Mouse (Mus musculus): ENCODE results near the gene Engase.

The Engase gene

DNA sequence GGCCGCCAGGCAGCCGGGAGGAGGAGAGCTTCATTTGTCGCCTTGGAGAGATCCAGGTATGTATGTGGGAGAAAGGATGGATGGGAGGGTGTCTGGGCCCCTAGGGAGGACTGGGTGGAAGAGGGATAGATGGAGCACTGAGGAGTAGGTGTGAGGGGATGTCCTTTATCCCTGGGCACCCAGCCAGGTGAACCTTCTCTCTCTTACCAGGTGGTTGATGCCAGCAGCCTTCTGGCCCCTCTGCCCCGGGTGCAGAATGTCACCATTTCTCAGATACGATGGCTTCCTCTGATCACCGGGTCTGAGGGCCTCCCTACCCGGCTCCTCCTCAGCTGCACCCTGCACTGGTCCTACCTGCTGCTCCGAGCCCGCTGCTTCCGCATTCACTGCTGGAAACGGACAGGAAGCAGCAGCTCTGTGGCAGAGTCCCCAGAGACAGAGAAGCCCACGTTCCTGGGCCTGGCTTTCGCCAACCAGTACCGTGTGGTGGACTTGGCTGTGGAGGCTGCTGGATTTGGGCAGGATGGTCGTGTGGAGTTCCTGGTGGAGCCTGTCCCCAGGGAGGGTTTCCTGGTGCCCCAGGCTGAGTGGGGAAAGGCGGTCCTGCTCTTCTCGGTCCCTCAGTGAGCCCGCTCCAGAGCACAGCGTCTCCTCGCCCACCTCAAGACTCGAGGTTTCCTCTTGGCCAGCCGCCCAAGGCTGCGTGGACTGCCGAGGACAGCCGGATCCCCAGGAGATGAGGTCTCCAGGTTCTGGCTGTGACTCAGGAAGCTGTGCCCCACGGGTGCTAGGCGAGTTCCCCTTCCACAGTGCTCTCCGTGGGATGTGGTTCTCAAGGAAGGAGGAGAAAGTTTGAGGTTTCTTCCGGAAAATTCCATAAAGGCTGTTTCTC is 10.5 kb downstream of the Engase start:
- DNase-seq (ENCODE audit: low spot score in 2 of 2) = no peak

DNA sequence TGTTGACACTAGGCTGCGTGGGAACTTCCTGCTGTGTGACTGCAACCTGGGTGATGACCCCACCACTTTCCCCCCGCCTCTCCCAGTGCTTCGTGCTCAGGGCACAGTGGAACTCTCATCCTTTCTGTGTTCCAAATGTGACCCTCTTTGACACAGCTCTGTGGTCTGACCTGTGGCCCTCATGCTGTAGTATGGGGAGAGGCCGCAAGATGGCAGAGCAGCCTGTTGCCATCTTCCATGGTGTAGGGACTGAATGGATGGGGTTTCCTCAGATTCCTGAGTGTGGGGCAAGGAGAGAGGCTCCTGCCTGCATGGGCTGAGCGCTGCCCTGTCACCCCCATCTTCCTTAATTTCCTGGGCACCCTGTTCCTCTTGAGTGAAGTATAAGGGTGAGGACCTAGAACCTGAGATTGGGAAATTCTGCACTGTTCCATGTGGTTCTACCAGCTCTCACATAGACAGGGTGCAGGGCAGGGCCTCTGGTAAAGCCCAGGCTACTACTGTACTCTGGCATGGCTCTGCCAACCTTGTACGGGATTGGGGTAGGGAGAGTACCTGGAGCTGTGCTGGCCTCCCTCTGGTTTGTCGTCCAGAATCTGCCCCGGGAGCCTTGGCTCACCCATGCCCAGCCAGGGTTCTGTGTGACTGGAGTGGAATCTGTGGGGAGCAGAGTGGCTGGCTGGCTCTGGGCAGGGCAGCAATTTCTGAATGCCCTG is 11.7 kb downstream of the Engase start:
- DNase-seq (ENCODE audit: low spot score in 2 of 2) = no peak

GRCm38 (mm10) chr11:118488907-118489270 is 12.3 kb downstream of the Engase start:
- no peak for DNase-seq (ENCODE audit: low spot score in 2 of 2)

GRCm38 (mm10) chr11:118490566-118491218 is 14.1 kb downstream of the Engase start:
- DNase-seq (ENCODE audit: low spot score in 2 of 2) = peak; percentile 48 to 76

- no peak for DNase-seq (ENCODE audit: low spot score in 2 of 2)
These were observed 14.6 kb downstream of the Engase start for GRCm38 (mm10) chr11:118491230-118491629.

DNA sequence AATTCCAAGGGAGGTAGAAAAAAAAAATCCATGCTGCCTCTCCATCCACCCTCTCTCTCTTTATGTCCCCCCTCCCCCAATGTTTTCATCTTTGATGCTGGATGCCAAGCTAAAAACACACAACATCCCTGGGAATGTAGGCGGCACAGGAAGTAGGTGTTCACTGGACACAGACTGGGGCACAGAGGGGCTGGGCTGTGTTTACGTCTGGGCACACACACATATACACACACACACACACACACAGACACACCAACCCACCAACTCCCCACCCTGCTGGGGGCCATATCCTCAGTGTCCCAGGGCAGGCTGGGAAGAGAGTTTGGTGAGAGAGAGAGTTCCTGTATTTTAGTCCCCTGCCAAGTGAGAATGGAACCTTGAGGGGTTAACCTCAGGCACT is 16.8 kb downstream of the Engase start:
- DNase-seq (ENCODE audit: low spot score in 2 of 2) = no peak

DNA sequence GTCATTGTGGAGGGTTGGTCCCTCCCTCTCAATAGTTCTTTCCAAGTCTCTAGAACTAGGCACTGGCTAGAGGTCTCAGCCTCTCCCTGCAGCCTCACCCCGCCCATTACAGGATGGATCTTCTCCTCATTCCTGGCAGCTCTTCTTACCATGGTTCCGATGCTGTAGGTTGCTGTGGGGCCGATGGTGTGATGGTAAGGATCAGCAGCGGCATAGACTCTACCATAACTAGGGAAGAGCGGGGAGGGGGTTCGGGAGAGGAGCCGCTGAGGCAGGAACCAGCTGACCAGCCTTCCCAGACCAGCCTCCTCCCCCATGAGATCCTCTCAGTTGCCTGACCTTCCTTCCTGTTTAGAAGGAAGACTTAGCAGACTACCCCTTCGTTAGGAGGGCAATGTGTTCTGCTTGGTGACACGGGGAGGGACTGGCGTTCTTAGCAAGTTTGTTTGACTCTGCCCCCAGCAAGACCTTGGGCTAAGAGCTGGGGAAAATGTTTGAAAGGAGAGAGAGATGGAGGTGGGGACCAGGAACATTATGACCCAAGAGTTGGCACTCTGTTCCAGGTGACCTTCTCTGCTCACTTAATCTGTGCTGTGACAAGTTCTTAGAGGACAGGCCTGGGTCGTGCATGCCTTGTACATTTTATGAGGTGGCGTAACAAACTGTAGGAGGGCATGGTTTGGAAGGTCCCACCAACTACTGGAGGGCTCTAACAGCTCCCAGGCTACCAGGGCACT is 17.5 kb downstream of the Engase start:
- no peak for DNase-seq (ENCODE audit: low spot score in 2 of 2)

DNA sequence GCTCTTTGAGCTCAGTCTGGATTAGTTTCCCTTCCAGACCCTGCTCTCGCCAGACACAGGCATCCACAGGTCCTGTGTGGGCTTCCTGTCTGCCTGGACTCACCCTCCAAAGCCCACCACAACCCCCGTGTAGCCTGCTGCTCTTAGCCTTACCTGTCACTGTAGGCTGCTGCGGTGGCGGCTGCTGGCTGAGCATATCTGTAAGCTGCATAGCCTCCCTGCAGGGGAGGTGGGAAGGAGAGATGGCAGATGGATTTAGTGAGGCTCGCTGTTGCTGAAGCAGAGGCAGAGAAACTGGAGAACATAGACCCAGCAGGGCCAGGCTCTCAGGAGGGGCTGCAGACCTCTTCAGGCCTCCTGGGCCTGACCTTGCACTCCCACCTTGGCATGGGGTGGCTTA is 18.4 kb downstream of the Engase start:
- no peak for DNase-seq (ENCODE audit: low spot score in 2 of 2)

DNA sequence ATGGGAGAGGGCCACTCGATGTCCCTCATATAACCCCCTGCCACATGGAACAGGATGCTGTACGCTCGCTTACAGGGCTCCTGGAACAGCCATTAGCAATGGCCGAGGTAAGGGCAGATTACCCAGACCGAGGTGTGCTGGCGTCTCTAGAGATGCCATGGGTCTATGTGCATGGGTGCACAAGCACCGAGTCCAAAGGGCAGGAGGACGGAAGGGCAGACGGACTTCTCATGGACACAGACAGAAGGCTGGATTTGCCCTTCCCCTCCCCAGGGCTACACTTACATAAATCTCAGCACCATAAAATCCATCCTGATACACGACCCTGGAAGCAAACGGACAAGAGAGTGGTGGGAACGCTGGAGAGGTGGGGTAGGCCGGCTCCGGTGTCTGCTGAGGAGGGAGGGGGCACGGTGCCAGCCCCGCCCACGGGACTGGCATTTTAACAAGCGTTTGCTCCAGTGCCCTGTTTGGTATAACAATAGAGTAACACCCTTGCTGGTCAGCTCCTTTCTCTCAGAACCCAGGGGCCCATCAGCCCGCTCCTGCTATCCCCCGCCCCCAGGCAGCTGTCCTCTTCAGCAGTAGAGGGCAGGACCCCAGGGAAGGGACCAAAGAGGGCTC is 19.5 kb downstream of the Engase start:
- no peak for DNase-seq (ENCODE audit: low spot score in 2 of 2)

GRCm38 (mm10) chr11:118502990-118503389 is 26.4 kb downstream of the Engase start:
- no peak for DNase-seq (ENCODE audit: low spot score in 2 of 2)

DNA sequence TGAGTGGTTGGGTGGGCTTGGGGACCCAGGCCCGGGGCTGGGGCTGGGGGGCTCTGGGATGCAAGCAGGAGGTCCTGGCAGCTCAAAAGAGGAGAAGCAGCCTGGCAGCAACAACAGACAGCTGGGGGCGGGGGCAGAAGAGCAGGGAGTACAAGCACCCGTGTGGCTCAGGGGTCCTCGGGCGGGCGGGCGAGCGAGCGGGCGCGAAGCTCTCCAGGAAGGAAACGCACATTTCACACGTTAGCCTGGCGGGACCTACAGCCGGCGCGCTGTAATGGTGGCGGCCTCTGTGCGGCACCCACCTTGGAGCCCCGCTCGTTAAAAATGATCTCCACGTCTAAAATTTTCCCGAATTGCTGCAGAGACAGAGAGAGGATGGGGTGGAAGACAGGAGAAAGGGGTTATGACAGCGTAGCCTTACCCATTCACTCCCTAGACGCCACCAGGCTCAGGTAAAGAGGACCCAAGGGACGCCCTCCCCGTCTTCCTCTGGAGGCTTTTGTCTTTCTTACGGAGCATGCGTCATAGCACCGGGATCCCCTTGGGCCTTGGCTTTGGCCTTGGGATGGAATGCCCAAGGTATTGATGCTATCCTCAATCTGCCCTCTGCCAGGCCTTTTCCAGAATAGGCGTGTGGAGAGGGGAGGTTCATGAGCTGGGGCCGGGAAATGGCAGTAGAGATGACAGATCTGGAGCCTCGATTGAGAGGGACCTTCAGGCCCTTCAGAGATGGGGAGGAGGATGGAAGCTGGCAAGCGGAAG is 27.0 kb downstream of the Engase start:
- no peak for DNase-seq (ENCODE audit: low spot score in 2 of 2)

GRCm38 (mm10) chr11:118504180-118504454 is 27.5 kb downstream of the Engase start:
- DNase-seq (ENCODE audit: low spot score in 2 of 2) = no peak

GRCm38 (mm10) chr11:118507095-118507494 is 30.5 kb downstream of the Engase start:
- DNase-seq (ENCODE audit: low spot score in 2 of 2) = no peak

GRCm38 (mm10) chr11:118507904-118508303 is 31.3 kb downstream of the Engase start:
- DNase-seq (ENCODE audit: low spot score in 2 of 2) = peak in 1 of 2 experiments; percentile 63

- no peak for DNase-seq (ENCODE audit: low spot score in 2 of 2)
These were observed 31.7 kb downstream of the Engase start for GRCm38 (mm10) chr11:118508341-118508740.

DNA sequence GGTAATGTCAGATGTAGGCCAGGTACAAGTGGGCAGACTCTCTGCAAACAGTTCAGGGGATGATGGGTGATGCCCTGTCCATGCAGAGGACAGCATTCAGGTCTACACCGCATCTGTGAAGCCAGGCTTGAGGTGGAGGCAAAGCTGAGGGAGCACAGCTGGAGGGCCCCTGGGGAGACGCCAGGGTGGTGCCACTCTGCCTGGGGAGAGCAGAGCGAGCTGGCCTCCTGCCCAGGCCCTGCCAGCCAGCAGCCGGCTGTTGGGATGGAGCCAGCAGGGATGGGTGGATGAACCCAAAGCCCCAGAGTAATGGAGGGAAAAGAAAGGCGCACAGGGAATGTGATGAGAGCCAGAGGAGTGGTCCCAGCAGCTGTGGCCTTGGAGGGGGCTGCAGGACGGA is 35.2 kb downstream of the Engase start:
- DNase-seq (ENCODE audit: low spot score in 2 of 2) = peak in 1 of 2 experiments; percentile 26

DNA sequence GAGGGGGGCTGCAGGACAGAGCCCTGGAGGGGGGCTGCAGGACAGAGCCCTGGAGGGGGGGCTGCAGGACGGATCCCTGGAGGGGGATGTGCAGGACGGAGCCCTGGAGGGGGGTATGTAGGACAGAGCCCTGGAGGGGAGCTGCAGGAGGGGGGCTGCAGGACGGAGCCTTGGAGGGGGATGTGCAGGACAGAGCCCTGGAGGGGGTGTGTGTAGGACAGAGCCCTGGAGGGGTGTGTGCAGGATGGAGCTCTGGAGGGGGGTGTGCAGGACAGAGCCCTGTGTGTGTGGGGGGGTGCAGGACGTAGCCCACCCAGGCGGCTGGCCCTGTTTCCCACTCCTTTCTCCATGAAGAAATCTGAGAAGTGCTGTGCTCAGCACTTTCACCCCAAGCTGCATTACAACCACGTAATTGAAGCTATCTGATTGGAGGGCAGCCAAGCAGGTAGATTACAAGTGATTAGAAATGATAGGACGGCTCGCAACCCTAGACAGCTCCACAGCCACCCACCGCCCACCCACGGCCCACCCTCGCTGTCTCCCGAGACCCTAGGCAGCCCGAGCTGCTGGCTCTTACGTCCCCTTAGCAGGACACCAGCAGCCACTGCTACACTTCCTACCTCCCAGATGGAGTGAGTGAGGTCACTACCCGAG is 35.8 kb downstream of the Engase start:
- no peak for DNase-seq (ENCODE audit: low spot score in 2 of 2)

DNA sequence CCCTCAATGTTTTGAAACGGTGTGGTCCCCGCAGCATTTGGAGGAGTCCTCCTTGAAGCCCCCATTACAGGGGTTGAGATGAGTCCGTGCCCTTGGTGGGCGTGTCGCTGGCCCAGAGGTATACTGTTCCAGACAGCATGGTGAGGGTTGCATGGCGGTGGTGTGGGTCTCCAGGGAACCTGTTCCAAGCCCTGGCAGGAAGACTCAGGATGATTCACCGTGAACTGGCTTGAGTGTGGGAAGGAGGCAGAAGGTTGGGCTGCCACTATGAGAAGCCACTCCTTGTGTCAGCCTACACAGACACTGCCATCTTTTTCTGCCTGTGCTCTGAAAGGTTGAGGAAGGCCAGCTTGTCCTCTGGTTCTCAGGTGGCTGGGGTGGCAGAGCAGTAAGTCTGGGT is 41.3 kb downstream of the Engase start:
- DNase-seq (ENCODE audit: low spot score in 2 of 2) = no peak

GRCm38 (mm10) chr11:118518743-118519142 is 42.1 kb downstream of the Engase start:
- DNase-seq (ENCODE audit: low spot score in 2 of 2) = peak; percentile 63 to 77

GRCm38 (mm10) chr11:118520251-118520650 is 43.6 kb downstream of the Engase start:
- no peak for DNase-seq (ENCODE audit: low spot score in 2 of 2)
